Mouse (Mus musculus): ENCODE results near the gene Eid1.

- TF ChIP-seq CTCF (IDR thresholded peaks at IDR 0.05; ENCODE audit: low read depth, low read length), result no peak
- no peak for TF ChIP-seq POLR2A (IDR thresholded peaks at IDR 0.05; ENCODE audit: extremely low read depth, insufficient read depth, low read length)
These were observed 50.2 kb downstream of the Eid1 start for GRCm38 (mm10) chr2:125723086-125723407.

Data from liver, adult 2 months (tissue).